ENCODE assay signal across 16 mouse cellular contexts in the genomic region with DNA sequence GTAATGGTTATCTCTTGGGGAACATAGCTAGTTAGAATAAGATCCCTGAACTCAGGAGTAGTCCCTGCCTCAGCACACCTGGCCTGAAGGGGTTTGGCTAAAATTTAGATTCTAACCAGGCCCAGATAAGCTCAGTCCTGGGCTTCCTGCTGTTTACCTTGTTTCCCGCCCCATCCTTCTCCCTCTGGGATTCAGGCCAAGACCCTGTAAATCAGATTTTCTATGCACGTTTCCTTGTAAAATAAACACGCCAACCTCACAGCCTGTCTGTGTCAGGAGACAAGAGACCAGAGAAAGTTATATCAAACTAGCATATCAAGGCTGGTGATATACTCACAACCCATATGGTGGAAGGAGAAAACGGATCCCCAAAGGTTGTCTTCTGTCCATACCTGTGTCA. TPM values are rescaled to one million over a fixed set of nuclear protein-coding genes. Genes with fewer than 3 reads are reported as not detected.
DNase-seq lines count a peak whose midpoint lies in the region; ATAC-seq and TF ChIP-seq lines count a peak whose summit lies in the region.
"Had no signal": no experiment of that assay in that cellular context is flagged by ENCODE, and none has a peak within 500 bp of the region (broad histone marks: within the 10 kb centered on the region; RNA-seq: fewer than 3 reads in every experiment).

No protein-coding gene starts in this region.

- H3K9ac ChIP-seq in heart, adult 2 months (ENCODE audit: low read depth, low read length) = no peak overlapping the region
- no peak overlapping the region for H3K9ac ChIP-seq in forebrain, embryonic 12.5 days
- H3K9ac ChIP-seq: forebrain, embryonic 13.5 days; hindbrain, embryonic 13.5 days; limb, embryonic 12.5 days; liver, embryonic 13.5 days had no signal

- peaks cover 66% of the 10 kb centered on the region for H3K36me3 ChIP-seq in heart, adult 2 months (ENCODE audit: control insufficient read depth, insufficient read depth, low read length)
- no peaks in the 10 kb centered on the region for H3K36me3 ChIP-seq in kidney, adult 2 months (ENCODE audit: control insufficient read depth, insufficient read depth, low read length)
- peaks cover 82% of the 10 kb centered on the region for H3K36me3 ChIP-seq in megakaryocyte, embryonic 14.5 days (replicated peaks; ENCODE audit: low read length)
- no peaks in the 10 kb centered on the region for H3K36me3 ChIP-seq in forebrain, embryonic 12.5 days (replicated peaks)
- H3K36me3 ChIP-seq: hindbrain, embryonic 13.5 days; limb, embryonic 12.5 days; liver, embryonic 13.5 days had no signal

- WGBS in heart, adult 2 months = 37% methylated on average over 4 of the region's 4 CpGs
- 61% methylated on average over 4 of the region's 4 CpGs for WGBS in kidney, adult 2 months
- 84% methylated on average over 4 of the region's 4 CpGs for WGBS in forebrain, embryonic 12.5 days

- peak overlapping the region; percentile 63 for H3K27ac ChIP-seq in heart, adult 2 months
- H3K27ac ChIP-seq in kidney, adult 2 months (ENCODE audit: insufficient read depth, low read depth, low read length) = 0 out of 2 replicates have a peak overlapping the region, but pooled peaks have one; percentile 21
- no peak overlapping the region for H3K27ac ChIP-seq in forebrain, embryonic 12.5 days
- H3K27ac ChIP-seq: forebrain, embryonic 13.5 days; hindbrain, embryonic 13.5 days; liver, embryonic 13.5 days had no signal

- H3K27me3 ChIP-seq in heart, adult 2 months (ENCODE audit: control insufficient read depth, insufficient read depth, low read length) = no peaks in the 10 kb centered on the region
- H3K27me3 ChIP-seq in kidney, adult 2 months (replicated peaks; ENCODE audit: control insufficient read depth, insufficient read depth, low read length) = no peaks in the 10 kb centered on the region
- no peaks in the 10 kb centered on the region for H3K27me3 ChIP-seq in megakaryocyte, embryonic 14.5 days (replicated peaks)
- no peaks in the 10 kb centered on the region for H3K27me3 ChIP-seq in forebrain, embryonic 12.5 days
- H3K27me3 ChIP-seq: forebrain, embryonic 13.5 days; hindbrain, embryonic 13.5 days; limb, embryonic 12.5 days; liver, embryonic 13.5 days had no signal

- H3K79me2 ChIP-seq in heart, adult 2 months (replicated peaks; ENCODE audit: control insufficient read depth, insufficient read depth, low read length) = no peaks in the 10 kb centered on the region

- no peak for ATAC-seq in megakaryocyte, adult 5-6 weeks (ENCODE audit: poor library complexity, severe bottlenecking)
- no peak for ATAC-seq in forebrain, embryonic 12.5 days (ENCODE audit: low FRiP score)
- no peak for ATAC-seq in frontal cortex, adult (ENCODE audit: low TSS enrichment)
- ATAC-seq: forebrain, embryonic 13.5 days; intestine, postnatal 0 days had no signal

- no peak for TF ChIP-seq EP300 in heart, adult 2 months (IDR thresholded peaks at IDR 0.05; ENCODE audit: insufficient read depth, low read depth, low read length)

- no peak for TF ChIP-seq POLR2A in heart, adult 2 months (IDR thresholded peaks at IDR 0.05; ENCODE audit: insufficient read depth, low read depth, low read length)
- TF ChIP-seq POLR2A in kidney, adult 2 months (IDR thresholded peaks at IDR 0.05; ENCODE audit: low read depth, low read length) = no peak

- TF ChIP-seq CTCF in heart, adult 2 months (IDR thresholded peaks at IDR 0.05) = no peak
- TF ChIP-seq CTCF in kidney, adult 2 months (conservative IDR thresholded peaks at IDR 0.05; ENCODE audit: insufficient read depth, insufficient read length, low read depth, low read length) = no peak

- intact Hi-C loops in heart, adult 2 months (cut with DNase I) = no loop called here

- no peaks in the 10 kb centered on the region for H3K9me3 ChIP-seq in megakaryocyte, embryonic 14.5 days
- no peaks in the 10 kb centered on the region for H3K9me3 ChIP-seq in forebrain, embryonic 12.5 days
- H3K9me3 ChIP-seq: forebrain, embryonic 13.5 days; hindbrain, embryonic 13.5 days; limb, embryonic 12.5 days; liver, embryonic 13.5 days had no signal

- no peak for DNase-seq in heart, adult 2 months
- DNase-seq in heart, adult 11 months = no peak
- peak; percentile 75 for DNase-seq in kidney, adult 2 months
- no peak for DNase-seq in kidney, postnatal 25 days
- DNase-seq: adrenal gland, adult 2 months; cerebellum, postnatal 14 days; embryo, embryonic 11 days; liver, embryonic 13.5 days had no signal

- no peak overlapping the region for H3K4me3 ChIP-seq in heart, adult 2 months
- H3K4me3 ChIP-seq in kidney, adult 2 months (ENCODE audit: insufficient read depth, low read depth, low read length) = no peak overlapping the region
- H3K4me3 ChIP-seq in megakaryocyte, embryonic 14.5 days (replicated peaks) = peak overlapping the region; percentile 18
- H3K4me3 ChIP-seq in forebrain, embryonic 12.5 days (replicated peaks) = no peak overlapping the region
- H3K4me3 ChIP-seq: forebrain, embryonic 13.5 days; hindbrain, embryonic 13.5 days; limb, embryonic 12.5 days; liver, embryonic 13.5 days had no signal

- no peak overlapping the region for H3K4me2 ChIP-seq in forebrain, embryonic 12.5 days
- H3K4me2 ChIP-seq: forebrain, embryonic 13.5 days; hindbrain, embryonic 13.5 days; limb, embryonic 12.5 days; liver, embryonic 13.5 days had no signal

- peaks cover 31% of the 10 kb centered on the region for H3K4me1 ChIP-seq in heart, adult 2 months (ENCODE audit: control insufficient read depth, insufficient read depth, low read length)
- no peaks in the 10 kb centered on the region for H3K4me1 ChIP-seq in kidney, adult 2 months (ENCODE audit: control insufficient read depth, insufficient read depth, low read length)
- peaks cover 93% of the 10 kb centered on the region for H3K4me1 ChIP-seq in megakaryocyte, embryonic 14.5 days
- H3K4me1 ChIP-seq in forebrain, embryonic 12.5 days = no peaks in the 10 kb centered on the region
- H3K4me1 ChIP-seq: forebrain, embryonic 13.5 days; hindbrain, embryonic 13.5 days; limb, embryonic 12.5 days had no signal

RNA-seq across cellular contexts. Expression of a gene that starts 42.8 kb away (rescaled TPM):
- 100 to 1,000 TPM; 330 to 373 TPM for total RNA-seq in heart, adult 2 months (2021)
- polyA plus RNA-seq in heart, adult 2 months (2012; rRNA removed) = 213 and 279 TPM in 2 replicates
- 36.5 and 38.2 TPM in 2 replicates for polyA plus RNA-seq in kidney, adult 2 months (2012; rRNA removed)
- 55.8 and 61.8 TPM in 2 replicates for polyA plus RNA-seq in megakaryocyte, embryonic 14.5 days (2012; ENCODE audit: insufficient read depth, low replicate concordance)
- total RNA-seq in megakaryocyte, adult 5-6 weeks (2015) = 50.9 and 56.7 TPM in 2 replicates
- 77.5 and 92.9 TPM in 2 replicates for total RNA-seq in megakaryocyte, adult 5-6 weeks (2017)
- 9.9 and 14.4 TPM in 2 replicates for polyA plus RNA-seq in forebrain, embryonic 12.5 days (2016; fragmentation: Nextera tagmentation; extraction: Ambion mirVana)
